Mouse (Mus musculus) frontal cortex, postnatal 14 days (tissue): ENCODE data around the gene Stk24.

Experiments
- DNase-seq, 2 experiments: peaks; one replicate each; pipeline ENCODE4 v3.0.0; 2022; ENCODE audit warnings: low spot score in 2 of 2

Stk24 gene

DNA sequence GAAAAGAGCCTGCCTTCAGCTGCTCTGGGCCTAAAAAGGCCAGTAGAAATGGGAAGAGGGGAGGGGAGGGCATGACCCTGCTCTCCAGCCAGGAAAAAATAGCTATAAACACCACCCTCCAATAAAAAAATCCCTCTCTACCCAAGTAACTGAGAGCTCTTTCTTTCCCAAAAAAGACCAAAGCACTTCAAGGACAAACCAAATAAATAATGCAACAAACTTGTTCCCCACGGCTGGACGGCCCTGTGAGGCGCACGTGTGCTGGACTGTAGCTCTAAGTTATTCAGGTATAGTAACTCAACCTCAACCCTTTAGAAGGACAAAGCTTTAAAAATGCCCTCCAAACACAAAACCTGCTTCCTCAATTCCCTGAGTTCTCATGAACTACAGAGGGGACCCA lies 28.1 kb downstream of the Stk24 start:
- DNase-seq = no peak

DNA sequence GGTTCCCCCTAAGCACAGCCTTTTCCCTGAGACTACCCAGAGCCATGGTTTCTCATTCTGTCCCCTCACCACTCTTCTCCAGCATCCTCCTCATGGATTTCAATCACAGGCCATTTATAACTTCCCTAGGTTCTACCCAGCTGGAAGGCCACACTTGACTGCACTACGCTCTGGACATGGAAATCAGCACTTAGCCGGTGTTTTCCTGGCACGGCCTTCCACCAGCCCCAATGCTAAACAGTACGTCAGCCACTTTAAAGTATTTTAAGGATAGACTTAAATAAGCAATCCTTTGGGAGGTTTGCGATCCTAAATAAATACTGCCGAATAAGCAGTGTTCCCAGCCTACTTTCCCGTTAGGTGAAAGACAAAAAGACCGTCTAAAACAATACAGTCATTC lies 29.8 kb downstream of the Stk24 start:
- DNase-seq = no peak

DNA sequence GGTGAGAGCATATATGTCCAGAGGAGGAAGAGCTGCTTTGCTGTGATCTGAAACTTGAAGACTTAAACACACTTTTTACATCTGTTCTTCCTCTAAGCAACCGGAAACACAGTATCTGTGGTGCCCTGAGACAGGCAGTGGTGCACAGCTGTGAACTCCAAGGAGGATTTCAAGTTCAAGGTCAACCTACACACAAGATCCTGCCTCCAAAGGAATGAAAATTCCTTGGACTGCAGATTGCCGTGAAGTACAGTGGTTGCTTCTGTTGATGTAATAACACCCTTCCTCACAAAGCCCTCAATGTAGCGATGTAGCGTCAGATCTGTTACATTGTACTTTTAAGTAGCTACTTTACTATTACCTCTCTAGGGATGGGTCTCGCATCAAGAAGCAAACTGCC lies 30.5 kb downstream of the Stk24 start:
- DNase-seq = no peak

DNA sequence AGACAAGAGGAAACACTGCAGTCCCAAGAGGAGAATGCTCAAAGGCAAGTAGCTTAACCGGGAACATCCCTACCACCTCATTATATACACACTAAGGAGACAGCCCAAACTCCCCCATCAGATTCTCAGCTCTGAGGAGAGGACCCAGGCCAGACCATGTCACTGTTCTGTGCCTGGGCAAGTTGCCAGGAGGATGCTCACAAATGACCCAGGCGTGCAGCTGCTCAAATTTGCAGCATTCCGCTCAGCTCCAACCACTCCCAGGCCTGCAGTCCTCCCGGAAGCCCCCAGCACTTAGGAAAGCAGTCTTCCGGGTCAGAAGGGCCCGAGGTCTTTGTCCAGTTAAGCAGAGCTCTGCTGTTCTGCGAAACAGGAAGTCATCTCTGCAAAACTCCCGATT lies 31.6 kb downstream of the Stk24 start:
- DNase-seq = no peak

DNA sequence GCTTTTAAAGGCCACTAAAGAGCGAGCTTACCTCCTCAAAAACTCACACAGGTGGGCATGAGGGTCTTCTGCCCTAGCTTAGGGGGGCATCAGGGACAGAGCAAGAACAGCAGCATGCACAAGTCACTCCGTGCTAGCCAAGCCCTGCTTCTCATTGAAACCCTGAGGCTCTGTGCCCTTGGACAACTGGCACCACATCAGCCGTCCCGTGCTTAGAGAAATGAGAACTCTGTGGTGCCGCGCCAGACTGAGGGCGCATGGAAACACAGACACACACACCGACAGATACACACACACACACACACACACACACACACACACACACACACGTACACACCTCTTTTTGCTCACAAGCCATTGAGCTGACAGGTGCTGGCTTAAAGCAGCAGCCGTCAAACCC lies 32.7 kb downstream of the Stk24 start:
- DNase-seq = no peak

DNA sequence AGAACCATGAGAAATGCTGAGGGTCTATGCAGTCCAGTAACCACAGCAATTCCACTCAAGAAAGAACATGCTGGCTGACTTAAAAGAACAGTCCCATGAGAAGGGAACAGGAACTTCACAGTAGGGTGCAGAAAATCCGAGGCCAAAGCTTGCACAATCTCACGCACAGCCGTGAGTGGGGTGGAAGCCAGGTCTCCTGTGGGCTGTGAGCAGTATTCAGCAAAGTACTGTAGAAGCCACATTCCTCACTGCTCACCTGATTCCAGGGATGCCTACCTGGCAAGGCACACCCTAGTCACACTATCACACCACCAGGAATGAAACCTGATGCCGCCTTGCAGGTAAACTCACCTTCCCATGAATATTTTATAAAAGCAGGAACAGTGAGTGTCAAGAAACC lies 33.2 kb downstream of the Stk24 start:
- DNase-seq = no peak

DNA sequence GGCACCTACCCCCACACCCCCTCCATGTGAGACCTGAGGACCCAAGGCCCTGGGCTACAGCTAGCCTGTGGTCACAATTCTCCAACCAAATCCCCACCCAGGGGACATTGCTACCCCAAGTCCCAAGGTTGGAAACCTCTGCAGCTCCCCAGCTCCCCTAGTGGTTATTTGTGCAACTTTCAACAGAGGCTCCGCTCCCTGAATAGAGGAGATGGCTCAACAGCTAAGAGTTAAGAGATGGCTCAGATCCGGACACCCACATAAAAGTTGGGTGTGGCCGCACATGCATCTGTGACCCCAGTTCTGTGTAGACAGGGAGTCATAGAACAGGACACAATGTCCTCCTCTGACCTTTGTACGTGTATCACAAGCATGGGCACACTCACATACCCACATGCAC lies 33.8 kb downstream of the Stk24 start:
- DNase-seq = no peak

DNA sequence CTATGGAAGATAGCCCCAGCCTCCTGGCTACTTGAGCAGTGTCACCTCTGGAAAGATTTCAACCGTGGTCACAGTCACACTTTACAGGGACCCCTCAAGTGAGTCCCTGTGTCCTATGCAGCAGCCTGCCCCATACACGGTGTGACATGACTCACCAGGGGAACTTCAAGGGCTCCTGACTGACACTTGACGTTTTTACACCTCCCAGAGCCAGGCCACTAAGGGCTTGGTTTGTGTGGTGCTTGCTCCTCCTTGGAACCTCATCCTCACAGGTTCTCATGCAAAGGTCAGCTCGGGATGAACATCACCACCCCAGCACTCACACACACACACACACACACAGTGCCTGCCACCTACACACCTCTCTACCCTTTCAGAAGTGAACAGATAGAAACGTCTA lies 34.9 kb downstream of the Stk24 start:
- no peak for DNase-seq

DNA sequence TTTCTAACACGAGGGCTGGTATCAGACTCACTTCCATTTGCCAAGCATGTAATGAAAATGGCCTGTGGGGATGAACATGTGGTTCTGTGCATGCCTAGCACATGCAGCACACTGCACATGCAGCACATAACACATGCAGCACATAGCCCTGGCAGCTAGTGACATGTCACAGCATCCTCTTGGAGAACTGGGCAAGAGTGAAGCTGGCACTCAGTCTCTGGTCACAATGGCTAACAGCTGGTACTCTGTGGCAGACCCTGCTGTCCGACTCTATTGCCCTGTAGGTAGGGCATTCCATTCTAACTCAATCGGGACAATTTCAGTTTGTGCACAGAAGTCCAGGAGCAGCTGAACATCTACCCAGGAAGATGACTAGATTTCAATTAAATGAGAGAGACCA lies 36.9 kb downstream of the Stk24 start:
- DNase-seq = no peak

DNA sequence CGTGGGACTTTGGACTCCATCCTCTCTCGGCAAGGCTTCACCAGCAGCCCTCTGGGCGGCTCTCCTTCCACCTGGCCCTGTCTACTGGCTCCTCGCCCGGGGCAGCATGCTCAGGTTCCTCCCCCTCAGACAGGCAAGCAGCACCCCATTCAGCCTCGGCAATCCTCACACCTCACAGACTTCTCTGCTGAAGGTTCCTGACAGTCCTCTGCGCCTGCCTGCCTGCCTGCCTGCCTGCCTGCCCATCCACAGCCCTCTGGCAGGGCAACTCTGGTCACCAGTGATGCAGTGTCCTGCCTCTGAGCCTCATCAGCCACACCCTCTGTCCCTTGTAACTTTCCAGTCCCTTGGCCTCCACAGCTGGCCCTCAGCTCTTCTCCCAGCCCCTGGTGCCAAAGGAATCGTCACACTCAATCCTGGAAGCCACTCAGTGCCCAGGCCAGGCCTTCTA lies 39.8 kb downstream of the Stk24 start:
- no peak for DNase-seq

DNA sequence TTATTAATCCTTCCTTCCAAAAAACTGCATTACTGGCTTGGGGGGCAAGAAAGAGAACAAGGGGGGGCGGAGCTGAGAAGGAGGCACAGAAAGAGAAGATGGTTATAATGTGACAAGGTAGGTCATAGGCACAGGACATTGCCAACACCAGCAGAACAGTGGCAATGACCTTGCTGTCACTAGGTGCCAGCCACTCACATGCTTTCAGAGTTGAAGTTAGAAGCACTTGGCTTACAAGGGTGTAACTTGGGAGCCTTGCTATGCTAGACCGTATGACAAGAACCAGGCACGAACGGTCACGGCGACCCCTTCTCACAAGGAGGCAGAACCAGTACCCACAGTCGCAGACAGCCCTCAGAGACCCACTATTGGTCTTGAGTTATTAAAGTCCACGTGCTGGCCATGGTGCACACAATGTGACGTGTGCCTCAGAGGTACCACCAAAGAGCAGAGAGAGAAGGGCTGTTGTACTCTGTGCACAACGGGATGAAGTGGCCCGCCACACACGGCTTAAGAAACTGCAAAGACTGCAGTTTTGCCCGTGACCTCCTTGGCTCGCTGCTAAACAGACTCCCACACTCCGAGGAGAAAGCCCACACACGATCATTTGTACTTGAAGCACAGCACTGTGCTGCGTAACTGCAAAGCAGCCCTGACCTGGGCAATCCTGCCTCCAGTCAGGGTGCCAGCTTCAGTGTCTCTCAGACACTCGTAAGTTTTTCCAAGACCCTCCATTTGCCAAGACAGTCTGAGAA lies 40.8 kb downstream of the Stk24 start:
- DNase-seq = no peak

DNA sequence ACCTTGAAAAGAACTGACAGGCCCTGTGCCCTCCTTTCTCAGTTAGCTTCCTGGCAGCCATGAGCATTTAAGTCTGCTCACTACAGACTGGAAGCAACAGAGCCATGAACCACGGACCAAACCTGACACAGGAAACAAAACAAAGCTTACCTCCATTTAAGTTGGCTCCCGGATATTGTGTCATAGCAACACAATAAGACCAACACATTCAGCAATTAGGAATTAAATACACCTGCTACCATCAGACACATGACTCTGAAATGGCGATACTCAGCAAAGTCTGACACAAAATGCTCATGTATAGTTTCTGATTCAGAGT lies 49.8 kb downstream of the Stk24 start:
- DNase-seq = no peak

DNA sequence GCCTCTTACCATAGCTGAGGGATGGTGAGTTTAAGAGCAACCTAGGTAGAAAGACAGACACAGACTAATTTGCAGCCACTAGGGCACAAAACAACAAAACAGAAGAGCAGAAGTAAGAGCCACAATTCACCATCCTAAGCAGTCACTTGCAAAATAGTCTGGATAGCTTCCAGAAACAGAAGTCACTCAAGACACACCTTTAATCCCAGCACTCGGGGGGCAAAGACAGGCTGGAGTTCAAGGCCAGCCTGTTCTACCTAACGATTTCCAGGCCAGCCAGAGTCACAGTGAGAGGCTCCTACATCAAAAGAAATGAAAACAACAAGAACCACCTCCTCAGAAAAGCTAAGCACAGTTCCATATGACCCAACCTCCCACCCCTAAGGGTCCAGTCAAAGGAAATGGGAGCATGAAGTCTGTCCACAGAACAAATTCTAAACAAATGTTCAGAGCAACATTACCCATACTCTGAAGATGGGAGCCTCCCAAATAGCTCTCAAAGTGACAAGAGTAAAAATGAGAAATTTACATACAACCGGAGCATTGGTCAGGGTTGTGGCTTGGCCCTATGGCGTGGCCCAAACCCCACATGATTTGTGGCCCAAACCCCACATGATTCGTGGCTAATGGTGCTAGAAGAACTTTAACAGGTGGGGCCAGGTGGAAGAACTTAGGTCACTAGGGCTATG lies 50.3 kb downstream of the Stk24 start:
- DNase-seq = no peak

DNA sequence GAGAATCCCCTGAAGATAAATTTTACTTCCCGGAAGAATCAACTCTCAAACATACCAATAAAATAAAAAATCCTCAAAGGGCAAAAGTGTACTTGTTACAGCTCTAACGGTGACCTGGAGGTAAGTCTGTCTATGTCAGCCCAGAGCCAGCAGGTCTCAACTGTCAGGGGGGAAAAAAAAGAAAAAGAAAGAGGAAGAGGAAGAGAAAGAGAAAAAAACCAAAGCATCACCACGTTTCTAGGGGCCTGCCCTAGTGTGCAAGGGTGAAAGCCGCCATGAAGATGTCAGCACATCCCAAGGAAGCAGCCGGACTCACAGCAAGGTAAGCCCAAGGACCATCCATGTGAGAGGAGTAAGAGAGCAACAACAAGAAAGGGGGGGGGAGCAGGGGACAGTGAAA lies 50.9 kb downstream of the Stk24 start:
- no peak for DNase-seq

DNA sequence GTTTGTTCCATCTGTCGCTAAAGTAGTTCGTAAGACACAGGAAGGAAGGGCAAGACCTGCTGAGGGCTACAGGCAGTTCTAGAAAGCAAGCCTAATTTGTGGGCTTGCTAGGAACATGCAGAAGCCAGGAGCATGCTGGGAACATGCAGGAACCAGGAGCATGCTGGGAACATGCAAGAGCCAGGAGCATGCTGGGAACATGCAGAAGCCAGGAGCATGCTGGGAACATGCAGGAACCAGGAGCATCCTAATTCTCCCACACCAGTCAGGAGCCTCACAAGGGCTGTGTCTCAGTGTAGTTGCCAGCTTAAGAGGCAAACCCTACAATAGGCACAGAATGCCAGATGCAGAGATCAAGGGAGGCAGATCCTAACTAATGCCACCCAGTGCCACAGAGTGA lies 53.4 kb downstream of the Stk24 start:
- DNase-seq = no peak

DNA sequence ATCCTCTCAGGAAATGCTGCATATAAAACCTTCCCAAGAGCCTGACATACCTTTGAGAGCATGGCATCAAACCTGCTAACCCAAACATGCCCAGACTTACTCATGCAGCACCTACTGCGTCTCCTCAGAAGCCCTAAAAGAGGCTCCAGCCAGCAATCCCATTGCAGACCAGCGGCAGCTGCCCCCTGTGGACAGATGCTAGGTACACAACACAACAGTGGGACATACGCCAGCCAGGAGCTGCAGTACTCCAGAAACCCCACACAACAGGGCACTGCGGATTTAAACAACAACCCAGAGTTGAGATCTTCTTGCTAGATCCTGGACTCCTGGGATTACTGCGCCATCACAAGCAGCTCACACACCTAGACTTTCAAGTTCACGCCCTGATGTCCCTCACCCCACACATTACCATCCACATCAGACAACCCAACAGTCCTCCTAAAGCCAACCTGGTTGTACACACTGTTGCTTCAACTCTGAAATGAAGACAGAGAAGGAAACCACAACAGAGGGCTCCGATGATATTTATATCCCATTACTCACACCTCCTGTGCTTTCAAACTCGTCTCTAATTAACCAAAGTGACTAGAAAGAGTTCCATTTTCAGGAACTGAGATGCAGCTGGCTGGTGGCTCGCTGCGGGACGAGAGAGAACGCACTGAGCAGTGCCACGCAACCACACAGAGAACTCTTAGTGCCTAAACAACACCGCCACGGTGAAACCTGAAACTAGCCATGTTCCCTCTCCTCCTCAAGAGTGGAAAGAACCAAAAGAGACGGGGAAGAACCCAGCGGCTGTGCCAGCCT lies 55.1 kb downstream of the Stk24 start:
- no peak for DNase-seq

DNA sequence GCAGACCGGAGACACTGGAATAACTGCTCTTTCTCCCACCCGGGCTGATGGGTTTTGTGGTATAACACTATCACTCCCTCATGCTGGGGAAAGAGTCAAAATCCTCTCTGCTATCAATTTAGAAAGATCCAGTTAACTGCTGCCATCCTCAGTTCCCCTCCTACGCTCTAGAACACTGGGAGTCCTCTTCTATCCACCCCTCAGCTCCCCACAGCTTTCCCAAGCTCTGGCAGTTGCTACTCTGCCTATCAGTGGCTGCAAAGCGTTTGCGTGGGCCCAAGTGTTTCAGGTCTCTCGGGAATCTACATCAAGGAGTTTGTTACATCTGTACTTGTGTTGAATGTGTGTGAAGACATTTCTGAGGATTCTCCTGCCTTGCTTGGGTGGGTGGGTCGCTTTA lies 57.2 kb downstream of the Stk24 start:
- DNase-seq = peak; percentile 46 to 66

DNA sequence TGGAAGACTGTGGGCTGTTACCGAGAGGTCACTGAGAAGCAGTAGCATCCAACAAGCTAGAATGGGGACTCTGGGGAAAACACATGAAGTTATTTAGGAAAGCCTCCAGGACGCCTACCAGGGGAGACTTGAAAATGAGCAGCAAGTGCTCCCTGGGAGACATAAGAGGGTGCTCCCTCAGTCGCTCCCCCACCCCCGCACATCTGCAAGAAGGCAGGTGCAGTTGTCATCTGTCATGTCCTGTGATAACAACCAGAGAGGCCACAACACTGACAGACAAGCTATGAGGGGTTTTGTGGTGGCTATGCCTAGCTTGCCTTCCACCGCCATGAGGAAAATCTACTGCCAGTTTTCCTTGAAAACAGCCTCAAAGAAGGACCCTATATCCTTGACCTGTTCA lies 57.7 kb downstream of the Stk24 start:
- no peak for DNase-seq

DNA sequence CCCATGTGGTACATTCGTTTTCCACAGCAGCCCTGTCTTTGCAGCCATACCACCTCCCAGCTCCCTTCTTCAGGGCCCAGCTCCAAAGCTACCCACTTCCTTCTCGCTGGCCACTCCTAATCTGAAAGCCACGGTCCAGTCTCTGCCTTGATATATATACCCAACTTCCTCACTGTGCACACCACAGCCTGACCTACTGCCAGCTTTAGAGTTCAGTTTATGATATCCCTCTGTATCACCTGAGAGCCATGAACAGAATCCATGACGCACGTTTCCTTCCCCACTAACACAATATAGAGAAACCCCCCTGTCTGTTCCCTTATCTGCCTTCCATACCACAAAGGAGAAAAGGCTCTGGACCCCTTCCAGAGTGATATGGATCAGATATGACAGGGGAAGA lies 61.4 kb downstream of the Stk24 start:
- DNase-seq = no peak

DNA sequence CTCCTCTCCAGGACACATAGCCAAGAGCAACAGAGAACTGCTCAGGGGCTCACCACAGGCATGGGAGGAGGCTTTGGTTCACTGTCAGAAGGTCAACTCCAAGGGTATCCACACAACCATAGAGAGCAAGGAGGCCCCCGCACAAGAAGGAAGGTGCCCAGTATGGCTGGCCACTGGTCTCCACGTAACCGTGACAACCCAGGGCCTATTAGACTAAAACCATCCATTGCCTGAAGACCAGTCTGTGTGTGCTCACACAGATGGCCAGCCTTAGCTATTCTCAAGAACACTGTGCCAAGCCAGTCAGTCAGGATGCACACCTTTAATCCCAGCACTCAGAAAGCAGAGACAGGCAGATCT lies 62.5 kb downstream of the Stk24 start:
- DNase-seq = no peak

DNA sequence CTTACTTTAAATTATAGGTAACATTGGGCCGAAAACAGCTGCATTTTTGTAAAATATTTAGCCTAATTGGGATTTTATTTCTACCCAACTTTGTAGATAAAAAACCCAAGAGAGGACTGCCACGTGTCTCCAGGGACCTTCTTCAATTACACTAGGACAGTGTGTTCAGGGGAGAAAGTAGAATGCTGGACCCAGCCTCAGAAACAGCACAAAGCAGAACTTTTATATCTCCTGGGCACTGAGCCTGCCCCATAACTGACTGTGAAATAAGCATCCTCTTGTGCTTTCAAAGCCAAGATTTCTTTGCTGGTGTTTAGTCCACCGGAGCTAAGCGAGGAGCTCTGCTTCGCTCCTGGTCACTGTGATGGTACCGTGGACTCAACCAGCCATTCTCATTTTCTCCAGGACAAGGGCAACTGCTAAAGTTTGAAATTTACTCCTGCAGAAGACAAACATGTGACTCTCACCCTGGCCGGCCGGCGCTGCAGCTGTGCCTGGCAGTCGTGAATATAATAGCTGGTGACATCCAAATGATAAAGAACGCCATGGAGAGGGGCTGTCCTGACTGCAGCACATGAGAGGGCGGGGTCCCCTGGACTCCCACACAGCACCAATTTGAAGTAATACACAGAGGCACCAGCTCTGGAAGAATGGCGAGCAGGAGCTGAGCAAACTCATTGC lies 63.0 kb downstream of the Stk24 start:
- no peak for DNase-seq

DNA sequence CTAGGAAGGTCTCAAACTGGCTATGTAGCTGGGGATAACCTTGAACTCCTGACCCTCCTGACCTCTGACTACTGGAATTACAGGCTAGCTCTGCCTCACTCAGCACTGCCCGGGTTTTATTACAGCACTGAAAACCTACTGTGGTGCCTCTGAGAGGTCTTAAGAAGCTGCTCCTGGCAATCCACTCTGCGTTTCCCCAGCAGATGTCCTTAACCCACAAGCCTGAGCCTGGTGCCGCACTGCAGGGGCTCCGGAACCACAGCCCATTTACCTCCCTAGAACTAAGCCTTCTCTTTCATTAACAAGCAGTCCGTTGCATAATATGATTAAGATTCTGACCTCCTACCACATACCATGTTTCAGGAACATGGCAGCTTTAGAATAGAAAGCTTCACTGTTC lies 63.7 kb downstream of the Stk24 start:
- DNase-seq = no peak

DNA sequence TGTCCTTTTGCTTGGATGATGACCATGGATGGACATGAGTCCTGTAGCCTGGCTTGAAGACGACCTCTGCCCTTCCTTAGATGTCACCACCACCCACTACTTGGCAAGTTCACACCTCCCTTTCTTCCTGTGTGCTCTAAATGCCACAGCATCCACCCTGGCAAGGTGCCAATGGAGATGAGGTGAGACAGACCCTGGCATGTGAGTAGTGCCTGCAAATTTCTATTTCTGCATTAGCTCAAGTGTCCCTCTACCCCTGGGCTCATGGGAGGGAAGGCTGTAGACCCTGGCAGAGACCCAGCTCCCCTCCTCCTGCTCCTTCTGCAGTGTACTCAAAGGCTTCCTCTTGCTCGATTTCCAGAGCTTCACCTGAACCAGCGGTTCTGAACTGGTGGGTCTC lies 64.9 kb downstream of the Stk24 start:
- no peak for DNase-seq
